Mouse (Mus musculus): ENCODE measurements at regions not wholly inside any gene's neighbourhood (a gene's known extent, or its start where the extent isn't known, plus 50 kb on each side); places are given as distances from the start of the nearest gene placed in this dataset.

DNA sequence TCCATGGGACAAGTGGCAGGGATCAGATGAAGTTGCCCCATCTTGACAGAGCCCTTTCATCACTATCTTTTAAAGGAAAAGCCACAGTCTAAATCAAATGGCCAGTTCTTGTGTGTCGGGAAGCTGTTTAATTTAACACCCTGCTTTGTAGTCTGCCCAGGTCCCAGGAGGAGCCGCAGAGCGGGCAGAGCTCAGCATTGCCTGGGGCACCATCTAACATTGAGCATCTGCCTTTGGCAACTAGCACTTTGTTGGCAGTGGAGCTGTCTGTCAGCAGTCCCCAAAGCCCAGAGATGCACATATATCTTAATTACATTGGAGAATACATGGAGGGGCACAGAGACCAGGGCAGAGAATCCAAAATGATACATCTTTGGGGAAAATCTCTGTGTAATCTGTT lies 208.4 kb downstream of the Stk31 start:
- TF ChIP-seq CTCF (IDR thresholded peaks at IDR 0.05; ENCODE audit: control insufficient read depth, insufficient read depth, insufficient read length) (no peak), MYOD1 (IDR thresholded peaks at IDR 0.05; ENCODE audit: control insufficient read depth, insufficient read length, low read depth) (no peak), MAX (IDR thresholded peaks at IDR 0.05) (no peak)

All from C2C12 (cell line).